Mouse (Mus musculus) stomach, embryonic 15.5 days (tissue): Measurements from ENCODE around the gene Kcnt2. TPM values are rescaled to one million over a fixed set of nuclear protein-coding genes. Genes with fewer than 3 reads are reported as not detected.

Source experiments
- ATAC-seq: fragments of 200-750 bp; cut with Nextera tagmentation; 2 replicates; pipeline ENCODE4 v1.8.0; 2017; ENCODE audit warnings: low read depth, moderate number of reproducible peaks, moderate TSS enrichment; ENCODE audit not compliant: insufficient read depth, low FRiP score
- H3K27ac ChIP-seq: fragments of 300-500 bp; sonication (generic); 2 replicates; pipeline ENCODE4 v1.5.1; 2015; ENCODE audit warnings: mild to moderate bottlenecking, inconsistent platforms
- H3K27me3 ChIP-seq: fragments of 300-500 bp; sonication (generic); replicated peaks from 2 replicates; pipeline ENCODE4 v1.6.1; 2015; ENCODE audit warnings: inconsistent platforms
- H3K36me3 ChIP-seq: fragments of 300-500 bp; sonication (generic); 2 replicates; pipeline ENCODE4 v1.6.1; 2015; ENCODE audit warnings: inconsistent platforms
- H3K4me1 ChIP-seq: fragments of 300-500 bp; sonication (generic); 2 replicates; pipeline ENCODE4 v1.6.1; 2015; ENCODE audit warnings: inconsistent platforms
- H3K4me2 ChIP-seq: fragments of 300-500 bp; sonication (generic); 2 replicates; pipeline ENCODE4 v1.6.1; 2015; ENCODE audit warnings: mild to moderate bottlenecking, inconsistent platforms
- H3K4me3 ChIP-seq: fragments of 300-500 bp; sonication (generic); replicated peaks from 2 replicates; pipeline ENCODE4 v1.5.1; 2015; ENCODE audit warnings: inconsistent platforms
- H3K9ac ChIP-seq: fragments of 300-500 bp; sonication (generic); 2 replicates; pipeline ENCODE4 v1.6.1; 2015; ENCODE audit warnings: inconsistent platforms
- H3K9me3 ChIP-seq: fragments of 300-500 bp; sonication (generic); 2 replicates; pipeline ENCODE4 v1.6.1; 2016; ENCODE audit warnings: inconsistent platforms
- WGBS: fragments of 180-500 bp; shearing (Covaris S2); methylation state at CpG from one replicate; pipeline ENCODE4 v1.1.7; 2015; 5-methylcytosine and 5-hydroxymethylcytosine counted together
- polyA plus RNA-seq: library from polyadenylated mRNA; unstranded; fragments of >200 nt; fragmentation: Nextera tagmentation; extraction: Ambion mirVana; gene quantifications from 2 replicates; pipeline ENCODE4 v1.2.1, GENCODE M21; 2015

Kcnt2 gene
- polyA plus RNA-seq, 1 experiment from 2014 or later: 3.5 TPM

DNA sequence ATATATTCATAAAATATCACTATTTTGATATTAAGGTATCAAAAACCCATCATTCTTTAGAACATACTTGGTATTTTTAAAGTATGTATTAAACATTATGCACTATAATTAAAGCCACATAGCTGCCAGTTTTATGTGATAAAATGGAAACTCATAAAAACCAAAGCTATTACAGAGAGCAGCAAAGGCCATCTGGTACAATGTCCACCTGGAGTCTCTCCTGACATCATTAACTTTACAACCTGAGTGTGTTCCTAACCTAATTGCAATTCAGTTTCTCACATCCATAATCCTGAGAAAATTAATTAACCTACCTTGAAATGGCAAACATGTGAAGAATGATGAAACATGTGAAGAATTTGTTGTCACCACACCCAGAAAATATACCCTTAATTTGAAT is 288.9 kb downstream of the Kcnt2 start:
- Histone ChIP-seq H3K9me3 (no peaks in the 10 kb centered on the region), H3K36me3 (no peaks in the 10 kb centered on the region), H3K4me2 (no peak overlapping the region), H3K9ac (no peak overlapping the region), H3K27me3 (no peaks in the 10 kb centered on the region), H3K4me3 (no peak overlapping the region), H3K4me1 (no peaks in the 10 kb centered on the region), H3K27ac (no peak overlapping the region)
- ATAC-seq: no peak

DNA sequence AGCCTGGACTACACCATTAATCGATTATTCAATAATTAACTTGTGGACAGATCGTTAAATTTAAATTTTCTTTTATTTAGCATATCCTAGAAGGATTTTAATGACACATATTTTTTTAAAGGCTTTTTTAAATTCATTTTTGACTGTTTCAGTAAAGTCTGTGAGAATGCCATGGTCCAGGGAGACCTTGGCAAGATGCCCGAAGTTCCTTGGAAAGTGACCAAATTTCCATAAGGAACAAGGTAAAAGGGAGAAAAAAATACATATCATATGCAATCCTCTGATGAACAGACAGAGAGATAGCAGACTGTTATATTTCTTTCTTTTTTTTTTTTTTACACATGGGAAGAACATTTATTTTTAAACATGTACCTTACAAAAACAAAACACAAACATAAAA is 296.1 kb downstream of the Kcnt2 start:
- Histone ChIP-seq H3K9ac (no peak overlapping the region), H3K27me3 (no peaks in the 10 kb centered on the region), H3K27ac (no peak overlapping the region), H3K4me2 (no peak overlapping the region), H3K4me1 (no peaks in the 10 kb centered on the region), H3K4me3 (no peak overlapping the region), H3K36me3 (no peaks in the 10 kb centered on the region), H3K9me3 (no peaks in the 10 kb centered on the region)
- no peak for ATAC-seq
- WGBS: 81% methylated on average over 3 of the region's 3 CpGs

DNA sequence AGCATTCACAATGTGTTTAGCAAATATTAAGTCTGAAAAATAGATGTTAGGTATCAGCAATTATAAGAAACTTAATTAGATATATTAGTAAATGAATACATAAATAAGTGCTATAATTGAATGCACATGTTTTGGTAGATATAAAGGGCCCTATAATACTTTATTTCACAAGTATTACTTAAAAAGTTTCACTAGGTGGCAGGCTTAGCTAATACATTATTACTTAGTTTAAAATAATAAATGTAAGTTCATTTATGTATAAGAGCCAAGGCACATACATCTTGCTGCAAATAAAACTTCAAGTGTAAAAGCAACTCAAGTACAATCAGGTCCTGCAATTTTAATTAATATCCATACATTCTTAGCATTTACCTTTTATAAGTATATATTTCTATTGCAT is 302.8 kb downstream of the Kcnt2 start:
- no peak for ATAC-seq
- no peak overlapping the region for H3K4me3 ChIP-seq
- no peak overlapping the region for H3K27ac ChIP-seq
- no peak overlapping the region for H3K9ac ChIP-seq
- no peaks in the 10 kb centered on the region for H3K9me3 ChIP-seq
- no peaks in the 10 kb centered on the region for H3K27me3 ChIP-seq
- H3K36me3 ChIP-seq: no peaks in the 10 kb centered on the region
- H3K4me2 ChIP-seq: no peak overlapping the region
- no peaks in the 10 kb centered on the region for H3K4me1 ChIP-seq

DNA sequence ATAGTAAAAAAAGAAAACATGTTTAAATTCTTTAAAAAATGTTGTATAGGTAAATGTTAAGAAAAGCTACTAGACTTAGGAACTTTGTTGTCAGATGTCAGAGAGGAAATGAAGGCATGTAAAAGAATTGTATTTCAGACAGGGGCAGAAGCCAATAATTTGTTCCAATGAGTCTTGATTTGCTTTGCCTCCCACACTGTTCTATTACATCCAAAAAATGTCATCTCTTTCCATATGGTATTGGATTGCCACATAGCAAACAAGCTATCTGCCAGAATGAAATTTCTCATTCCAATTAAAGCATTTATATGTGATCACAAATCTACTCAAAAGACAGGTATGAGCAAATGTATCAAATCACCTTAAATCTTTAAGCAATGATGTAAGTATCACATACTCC is 314.8 kb downstream of the Kcnt2 start:
- Histone ChIP-seq H3K4me3 (no peak overlapping the region), H3K27ac (no peak overlapping the region), H3K4me1 (no peaks in the 10 kb centered on the region), H3K27me3 (no peaks in the 10 kb centered on the region), H3K9me3 (no peaks in the 10 kb centered on the region), H3K36me3 (no peaks in the 10 kb centered on the region), H3K9ac (no peak overlapping the region), H3K4me2 (no peak overlapping the region)
- no peak for ATAC-seq

DNA sequence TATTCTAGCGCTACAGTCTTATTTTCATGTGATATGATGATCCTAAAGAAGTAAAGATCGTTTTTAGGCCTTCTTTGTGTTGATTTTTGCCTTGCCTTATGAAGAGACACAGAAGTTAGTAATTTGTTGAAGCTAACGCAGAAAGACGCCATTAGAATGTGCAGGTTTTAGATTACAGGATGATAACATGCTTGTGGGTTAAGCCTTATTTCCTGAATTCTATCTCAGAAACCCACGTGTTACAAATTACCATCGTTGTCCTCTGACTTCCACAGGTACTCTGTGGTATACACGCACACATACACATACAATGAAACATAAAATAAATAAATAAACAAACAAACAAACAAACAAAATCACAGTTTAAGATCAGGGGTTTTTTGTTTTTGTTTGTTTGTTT is 326.2 kb downstream of the Kcnt2 start:
- Histone ChIP-seq H3K27ac (no peak overlapping the region), H3K4me2 (no peak overlapping the region), H3K9me3 (no peaks in the 10 kb centered on the region), H3K4me3 (no peak overlapping the region), H3K4me1 (no peaks in the 10 kb centered on the region), H3K9ac (no peak overlapping the region), H3K27me3 (no peaks in the 10 kb centered on the region), H3K36me3 (no peaks in the 10 kb centered on the region)
- no peak for ATAC-seq
- WGBS: 74% methylated on average over 7 of the region's 7 CpGs

DNA sequence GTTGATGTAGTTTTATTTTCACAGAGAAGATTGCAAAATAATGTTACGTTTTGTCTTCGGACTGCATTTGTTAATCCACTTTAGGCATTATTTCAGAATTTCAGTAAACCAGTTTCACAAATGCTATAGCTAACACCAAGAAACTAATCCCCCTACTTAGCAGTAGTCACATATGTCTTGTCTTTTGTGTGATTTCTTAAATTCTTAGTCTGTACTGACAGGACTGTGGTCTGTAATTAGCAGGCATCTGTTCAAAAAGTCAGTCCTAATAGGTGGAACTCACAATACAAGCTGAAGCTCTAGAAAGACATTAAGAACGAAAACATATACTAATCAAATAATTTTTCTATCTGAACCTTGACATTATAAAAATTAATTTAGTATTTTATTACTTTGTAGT is 332.6 kb downstream of the Kcnt2 start:
- no peaks in the 10 kb centered on the region for H3K4me1 ChIP-seq
- ATAC-seq: no peak
- H3K9ac ChIP-seq: no peak overlapping the region
- H3K36me3 ChIP-seq: no peaks in the 10 kb centered on the region
- no peak overlapping the region for H3K4me2 ChIP-seq
- H3K4me3 ChIP-seq: no peak overlapping the region
- 84% methylated on average over 3 of the region's 3 CpGs for WGBS
- H3K27me3 ChIP-seq: no peaks in the 10 kb centered on the region
- H3K27ac ChIP-seq: no peak overlapping the region
- H3K9me3 ChIP-seq: no peaks in the 10 kb centered on the region

DNA sequence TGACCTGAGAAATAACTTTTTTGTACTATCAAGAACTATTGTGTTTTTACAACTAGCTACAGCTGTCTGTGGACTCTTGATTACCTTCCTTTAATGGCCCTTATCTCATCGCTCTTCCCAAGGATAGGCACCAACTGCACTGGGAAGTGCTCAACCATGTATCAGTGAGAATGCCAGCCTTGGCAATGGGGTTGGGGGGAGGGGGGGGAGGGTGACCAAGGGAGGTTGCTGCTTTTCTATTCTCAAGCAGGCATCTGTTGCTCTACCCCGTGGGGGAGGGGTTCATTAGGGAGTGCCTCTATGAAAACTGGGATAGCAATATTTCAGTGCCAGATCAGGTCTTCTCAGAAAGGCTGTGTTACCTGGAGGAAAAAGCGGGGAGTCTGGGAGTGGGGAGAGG is 342.3 kb downstream of the Kcnt2 start:
- no peak overlapping the region for H3K27ac ChIP-seq
- no peak overlapping the region for H3K4me3 ChIP-seq
- H3K36me3 ChIP-seq: no peaks in the 10 kb centered on the region
- no peak overlapping the region for H3K9ac ChIP-seq
- ATAC-seq: no peak
- H3K4me2 ChIP-seq: no peak overlapping the region
- H3K9me3 ChIP-seq: no peaks in the 10 kb centered on the region
- WGBS: 73% methylated on average over 3 of the region's 3 CpGs
- H3K4me1 ChIP-seq: no peaks in the 10 kb centered on the region
- H3K27me3 ChIP-seq: no peaks in the 10 kb centered on the region

DNA sequence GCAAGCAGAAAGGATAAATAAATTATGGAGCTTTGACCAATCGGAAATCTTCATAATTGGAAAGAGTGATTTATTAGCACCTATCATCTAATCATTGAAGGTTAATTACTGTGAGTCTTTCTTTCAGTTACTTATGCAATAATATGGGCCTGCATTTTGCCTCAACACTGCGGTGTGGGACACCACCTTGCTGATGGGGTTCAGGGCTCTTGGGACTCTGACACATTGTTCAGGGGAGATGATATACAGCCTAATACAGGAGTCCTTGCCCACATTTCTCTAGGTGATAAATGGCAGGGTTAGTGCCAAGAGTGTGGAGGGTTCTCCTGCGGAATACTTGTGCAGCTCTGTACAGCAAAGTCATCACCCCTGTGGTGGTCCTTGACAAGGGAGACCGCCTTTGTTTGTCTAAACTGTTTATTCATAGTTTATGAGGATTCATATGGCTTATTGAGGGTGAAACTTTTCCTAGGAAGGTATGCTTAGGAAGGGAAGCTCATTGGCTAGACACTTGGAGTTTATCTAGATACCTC is 362.9 kb downstream of the Kcnt2 start:
- Histone ChIP-seq H3K4me3 (no peak overlapping the region), H3K4me1 (no peaks in the 10 kb centered on the region), H3K9me3 (no peaks in the 10 kb centered on the region), H3K4me2 (no peak overlapping the region), H3K27ac (no peak overlapping the region), H3K36me3 (no peaks in the 10 kb centered on the region), H3K27me3 (no peaks in the 10 kb centered on the region), H3K9ac (no peak overlapping the region)
- 89% methylated on average over 4 of the region's 4 CpGs for WGBS
- no peak for ATAC-seq

DNA sequence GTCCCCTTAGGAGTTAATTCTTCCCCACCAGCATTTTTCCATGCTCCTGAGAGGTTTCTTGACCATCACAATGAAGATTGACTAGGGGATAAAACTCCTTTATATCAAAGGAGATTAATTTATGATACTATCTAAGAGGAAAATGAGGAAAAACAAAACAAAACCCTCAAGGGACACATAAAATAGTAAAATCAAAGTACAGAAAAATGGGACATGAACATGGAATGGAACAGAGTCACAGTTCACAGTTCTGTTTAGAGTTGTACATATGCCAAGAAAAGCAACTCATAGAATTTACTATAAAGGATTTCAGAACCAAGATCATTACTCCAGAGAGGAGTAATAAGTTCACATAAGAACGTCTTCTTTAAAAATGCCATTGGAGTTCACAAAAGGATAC is 367.1 kb downstream of the Kcnt2 start:
- no peaks in the 10 kb centered on the region for H3K4me1 ChIP-seq
- 64% methylated on average over 1 of the region's 1 CpGs for WGBS

DNA sequence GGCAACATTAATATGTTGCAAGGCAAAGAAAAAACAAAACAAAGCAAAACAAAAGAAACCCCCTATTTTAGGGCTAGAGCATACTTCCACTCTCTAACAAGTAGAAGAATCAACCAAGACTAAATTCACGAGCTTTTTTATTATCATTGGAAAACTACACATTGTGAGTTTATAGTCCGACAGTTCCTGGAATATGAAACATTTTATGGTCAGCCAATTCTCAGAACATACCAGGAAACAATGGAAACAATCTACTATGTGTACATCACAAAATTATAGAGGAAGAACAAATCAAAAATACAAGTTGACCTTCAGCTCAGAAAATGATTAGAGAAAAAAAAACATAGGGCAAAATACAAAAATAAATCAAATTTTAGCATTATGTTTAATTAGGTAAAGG is 368.9 kb downstream of the Kcnt2 start:
- H3K9me3 ChIP-seq: no peaks in the 10 kb centered on the region
- no peak overlapping the region for H3K27ac ChIP-seq
- no peak overlapping the region for H3K9ac ChIP-seq
- no peaks in the 10 kb centered on the region for H3K36me3 ChIP-seq
- H3K27me3 ChIP-seq: no peaks in the 10 kb centered on the region
- 80% methylated on average over 2 of the region's 2 CpGs for WGBS
- no peak overlapping the region for H3K4me2 ChIP-seq
- no peak overlapping the region for H3K4me3 ChIP-seq
- ATAC-seq: no peak
- no peaks in the 10 kb centered on the region for H3K4me1 ChIP-seq

More for the DNA sequence above, 367.1 kb downstream of the Kcnt2 start:
- no peaks in the 10 kb centered on the region for H3K36me3 ChIP-seq
- no peak overlapping the region for H3K4me3 ChIP-seq
- ATAC-seq: no peak
- H3K9me3 ChIP-seq: no peaks in the 10 kb centered on the region
- no peak overlapping the region for H3K9ac ChIP-seq
- H3K27ac ChIP-seq: no peak overlapping the region
- H3K27me3 ChIP-seq: no peaks in the 10 kb centered on the region
- H3K4me2 ChIP-seq: no peak overlapping the region

DNA sequence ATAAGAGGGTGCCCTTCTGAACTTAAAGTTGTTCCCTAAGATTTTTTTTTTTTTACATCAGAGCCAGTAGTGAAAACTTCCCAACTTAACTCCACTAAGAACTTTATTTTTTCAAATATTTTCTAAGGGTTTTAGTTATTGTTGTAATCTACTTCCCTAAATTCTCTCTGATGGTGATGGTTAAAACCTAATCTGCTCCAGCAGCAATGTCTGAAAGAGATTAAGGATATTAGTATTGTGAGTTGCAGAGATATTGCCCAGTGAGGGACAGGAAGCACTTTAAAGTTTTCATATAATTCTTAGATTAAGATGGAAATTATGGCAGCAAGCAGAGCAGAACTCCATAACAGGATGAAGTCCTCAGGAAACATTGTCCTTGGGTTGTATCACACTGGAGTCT is 372.2 kb downstream of the Kcnt2 start:
- H3K9ac ChIP-seq: no peak overlapping the region
- no peak overlapping the region for H3K4me2 ChIP-seq
- H3K27ac ChIP-seq: no peak overlapping the region
- H3K4me1 ChIP-seq: no peaks in the 10 kb centered on the region
- ATAC-seq: no peak
- H3K27me3 ChIP-seq: no peaks in the 10 kb centered on the region
- H3K36me3 ChIP-seq: no peaks in the 10 kb centered on the region
- H3K4me3 ChIP-seq: no peak overlapping the region
- H3K9me3 ChIP-seq: no peaks in the 10 kb centered on the region

DNA sequence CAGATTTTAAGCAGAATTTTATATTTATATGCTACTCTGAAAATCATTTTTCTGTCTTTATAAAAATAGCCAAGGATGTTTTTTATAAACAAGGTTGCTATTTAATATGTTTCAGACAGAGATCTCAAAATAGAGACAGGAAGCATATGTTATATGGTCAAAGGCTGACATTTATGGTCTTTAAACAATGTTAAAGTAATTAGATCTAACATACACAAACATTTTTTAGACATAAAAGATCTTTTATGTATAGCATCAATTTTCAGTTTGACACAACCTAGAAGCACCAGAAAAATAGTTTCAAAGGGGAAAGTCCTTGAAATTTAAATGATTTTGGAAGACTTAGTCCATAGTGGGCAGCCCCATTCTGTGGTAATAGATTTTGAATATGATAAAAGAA is 379.0 kb downstream of the Kcnt2 start:
- Histone ChIP-seq H3K27ac (no peak overlapping the region), H3K36me3 (no peaks in the 10 kb centered on the region), H3K9me3 (no peaks in the 10 kb centered on the region), H3K4me3 (no peak overlapping the region), H3K4me1 (no peaks in the 10 kb centered on the region), H3K9ac (no peak overlapping the region), H3K4me2 (no peak overlapping the region), H3K27me3 (no peaks in the 10 kb centered on the region)
- no peak for ATAC-seq

DNA sequence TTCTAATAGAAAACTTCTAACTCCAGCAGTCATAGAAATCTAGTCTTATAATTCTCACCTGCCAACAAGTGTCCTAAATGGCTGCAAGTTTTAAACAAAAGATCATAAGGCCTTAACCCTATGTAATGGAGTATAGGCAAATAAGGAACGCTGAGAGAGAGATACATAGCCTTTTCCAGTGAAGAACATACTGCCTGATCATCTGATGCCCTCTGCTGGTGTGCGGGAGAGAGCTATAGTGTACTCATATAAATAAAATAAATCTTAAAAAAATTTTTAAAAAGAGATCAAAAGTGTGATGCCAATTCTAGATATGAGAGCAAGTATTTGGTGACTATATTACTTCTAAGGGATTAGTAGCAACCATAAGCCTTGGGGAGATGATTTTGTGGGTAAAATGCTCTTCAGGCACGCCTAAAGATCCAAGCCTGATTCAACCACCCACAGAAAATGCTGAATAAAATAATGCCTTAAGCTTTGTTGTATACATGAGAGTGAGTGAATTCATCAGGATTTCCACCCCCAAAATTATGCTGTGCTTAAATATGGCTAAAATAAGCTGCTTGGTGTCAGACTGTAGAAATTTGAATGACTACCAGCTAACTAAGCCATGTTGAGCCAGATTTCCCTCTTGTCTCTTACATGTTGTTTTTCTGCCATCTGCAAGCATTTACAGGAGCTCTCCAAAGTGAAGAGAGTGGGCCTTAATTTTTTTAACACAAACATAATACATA is 413.8 kb downstream of the Kcnt2 start:
- H3K4me1 ChIP-seq: no peaks in the 10 kb centered on the region
- H3K36me3 ChIP-seq: no peaks in the 10 kb centered on the region
- H3K27ac ChIP-seq: no peak overlapping the region
- no peak overlapping the region for H3K4me3 ChIP-seq
- no peak for ATAC-seq
- H3K9me3 ChIP-seq: no peaks in the 10 kb centered on the region
- H3K27me3 ChIP-seq: no peaks in the 10 kb centered on the region
- WGBS: 56% methylated on average over 3 of the region's 3 CpGs
- H3K9ac ChIP-seq: no peak overlapping the region
- H3K4me2 ChIP-seq: no peak overlapping the region
